Mouse (Mus musculus): ENCODE results near the gene Aprt.

DNA sequence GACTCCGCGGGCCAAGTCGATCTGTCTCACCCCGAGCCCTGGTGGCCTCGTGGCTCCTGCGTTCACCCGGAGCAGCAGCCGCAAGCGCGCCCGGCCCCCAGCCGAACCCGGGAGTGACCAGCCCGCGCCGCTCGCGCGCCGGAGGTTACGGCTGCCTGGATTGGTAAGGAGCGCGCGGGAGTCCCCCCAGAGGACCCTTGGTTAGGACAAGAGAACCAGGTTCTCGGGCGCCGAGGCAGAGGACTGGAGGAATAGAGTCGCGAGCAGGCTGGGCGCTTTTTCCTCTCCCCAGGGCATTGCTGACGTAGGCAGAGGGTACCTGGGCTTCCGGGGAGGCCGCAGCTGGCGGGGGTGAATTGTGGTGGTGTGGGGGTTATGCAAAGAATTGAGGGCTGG is 8.6 kb downstream of the Aprt start:
- no peak for TF ChIP-seq POLR2A (IDR thresholded peaks at IDR 0.05; ENCODE audit: insufficient read depth, low read length)
- TF ChIP-seq EP300 (IDR thresholded peaks at IDR 0.05; ENCODE audit: insufficient read depth, low read depth, low read length) = no peak
- TF ChIP-seq CTCF (IDR thresholded peaks at IDR 0.05; ENCODE audit: low read depth, low read length) = no peak
